Mouse (Mus musculus) neural tube, embryonic 10.5 days (tissue): ENCODE results near the gene Sort1.

ENCODE experiments used
- DNase-seq: peaks from one replicate; pipeline ENCODE4 v3.0.0-alpha.2; 2017; ENCODE audit warnings: low spot score; ENCODE audit errors: extremely low spot score

The Sort1 gene

GRCm38 (mm10) chr3:108295379-108296219 lies 11.7 kb downstream of the Sort1 start:
- DNase-seq: no peak

- DNase-seq: peak; percentile 55
These were observed 12.6 kb downstream of the Sort1 start for GRCm38 (mm10) chr3:108296220-108297049.

GRCm38 (mm10) chr3:108297050-108297419 lies 13.2 kb downstream of the Sort1 start:
- no peak for DNase-seq

- no peak for DNase-seq
These were observed 14.0 kb downstream of the Sort1 start for GRCm38 (mm10) chr3:108297603-108298553.

GRCm38 (mm10) chr3:108300455-108301030 lies 16.7 kb downstream of the Sort1 start:
- DNase-seq: no peak

- no peak for DNase-seq
These were observed 19.8 kb downstream of the Sort1 start for GRCm38 (mm10) chr3:108303683-108304082.

GRCm38 (mm10) chr3:108304747-108305146 lies 20.9 kb downstream of the Sort1 start:
- DNase-seq: no peak

GRCm38 (mm10) chr3:108306387-108306786 lies 22.5 kb downstream of the Sort1 start:
- DNase-seq: no peak

GRCm38 (mm10) chr3:108307485-108307884 lies 23.6 kb downstream of the Sort1 start:
- DNase-seq: no peak

GRCm38 (mm10) chr3:108310921-108311341 lies 27.0 kb downstream of the Sort1 start:
- no peak for DNase-seq

- DNase-seq: no peak
These were observed 27.8 kb downstream of the Sort1 start for GRCm38 (mm10) chr3:108311688-108312087.

GRCm38 (mm10) chr3:108312414-108312813 lies 28.5 kb downstream of the Sort1 start:
- DNase-seq: no peak

- no peak for DNase-seq
These were observed 29.3 kb downstream of the Sort1 start for GRCm38 (mm10) chr3:108313138-108313537.

- DNase-seq: no peak
These were observed 30.3 kb downstream of the Sort1 start for GRCm38 (mm10) chr3:108314038-108314675.

- no peak for DNase-seq
These were observed 34.6 kb downstream of the Sort1 start for GRCm38 (mm10) chr3:108318517-108318916.

GRCm38 (mm10) chr3:108321671-108322070 lies 37.8 kb downstream of the Sort1 start:
- no peak for DNase-seq

GRCm38 (mm10) chr3:108322136-108322535 lies 38.3 kb downstream of the Sort1 start:
- DNase-seq: no peak

- DNase-seq: no peak
These were observed 39.1 kb downstream of the Sort1 start for GRCm38 (mm10) chr3:108322962-108323361.

GRCm38 (mm10) chr3:108324837-108325236 lies 41.0 kb downstream of the Sort1 start:
- DNase-seq: no peak

- no peak for DNase-seq
These were observed 41.6 kb downstream of the Sort1 start for GRCm38 (mm10) chr3:108325521-108325920.
